Mouse (Mus musculus) liver, adult (tissue): ENCODE measurements around the gene Huwe1.

ENCODE experiments used
- GATA4 ChIP-seq: IDR thresholded peaks from 2 replicates; pipeline ENCODE4 v1.6.1; 2014; ENCODE audit warnings: mild to moderate bottlenecking, low read length; ENCODE audit not compliant: insufficient replicate concordance

Gene Huwe1

DNA sequence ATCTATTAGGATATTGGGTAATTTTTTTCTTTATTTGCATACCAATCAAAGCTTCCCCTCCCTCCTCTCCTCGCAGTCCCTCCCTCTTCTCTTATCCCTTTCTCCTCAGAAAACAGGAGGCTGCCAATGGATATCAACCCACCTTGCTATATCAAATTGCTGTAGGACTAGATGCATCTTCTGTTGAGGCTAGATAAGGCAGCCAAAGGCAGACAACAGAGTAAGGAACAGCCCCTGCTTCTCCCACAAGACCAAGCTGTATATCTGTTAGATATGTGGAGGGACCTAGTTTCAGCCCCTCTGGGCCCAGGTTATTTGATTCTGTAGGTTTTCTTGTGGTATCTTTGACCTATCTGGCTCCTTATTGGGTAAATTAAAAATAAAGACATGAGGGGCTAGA lies 110.1 kb downstream of the Huwe1 start:
- no peak for TF ChIP-seq GATA4

GRCm38 (mm10) chrX:151912267-151912666 lies 111.7 kb downstream of the Huwe1 start:
- TF ChIP-seq GATA4, result no peak

DNA sequence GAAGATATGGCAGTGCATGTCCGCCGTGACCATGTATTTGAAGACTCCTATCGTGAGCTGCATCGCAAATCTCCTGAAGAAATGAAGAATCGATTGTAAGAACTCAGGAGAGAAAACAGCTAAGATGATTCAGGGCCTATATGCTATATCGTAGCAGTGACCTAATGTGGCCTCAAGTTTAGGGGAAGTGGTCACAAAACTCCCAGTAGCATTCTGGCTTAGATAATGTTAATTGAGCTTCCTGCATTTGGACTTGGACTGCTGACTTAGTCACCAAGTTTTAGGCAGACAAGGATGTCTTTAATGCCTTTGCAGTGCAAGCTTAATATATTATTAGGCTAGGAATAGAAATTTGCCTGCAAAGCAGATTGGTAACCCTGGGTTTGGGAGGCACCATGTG lies 128.8 kb downstream of the Huwe1 start:
- TF ChIP-seq GATA4, result no peak

DNA sequence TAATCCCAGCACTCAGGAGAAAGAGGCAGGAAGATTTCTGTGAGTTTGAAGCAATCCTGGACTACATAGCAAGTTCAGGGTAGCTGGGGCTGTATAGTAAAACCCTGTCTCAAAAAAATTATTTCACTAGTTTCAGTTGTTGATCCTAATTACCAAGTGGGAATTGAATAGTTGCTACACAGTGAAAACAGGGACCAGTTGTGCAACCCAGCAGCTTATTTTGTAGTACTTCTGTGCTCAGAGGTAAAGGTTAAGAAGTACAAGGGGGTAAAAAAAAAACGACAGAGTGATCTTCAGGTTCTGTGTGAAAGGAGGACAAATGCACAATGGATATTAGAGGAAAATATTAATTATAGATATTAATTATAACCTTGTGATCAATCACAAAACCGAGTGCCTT lies 138.2 kb downstream of the Huwe1 start:
- no peak for TF ChIP-seq GATA4

DNA sequence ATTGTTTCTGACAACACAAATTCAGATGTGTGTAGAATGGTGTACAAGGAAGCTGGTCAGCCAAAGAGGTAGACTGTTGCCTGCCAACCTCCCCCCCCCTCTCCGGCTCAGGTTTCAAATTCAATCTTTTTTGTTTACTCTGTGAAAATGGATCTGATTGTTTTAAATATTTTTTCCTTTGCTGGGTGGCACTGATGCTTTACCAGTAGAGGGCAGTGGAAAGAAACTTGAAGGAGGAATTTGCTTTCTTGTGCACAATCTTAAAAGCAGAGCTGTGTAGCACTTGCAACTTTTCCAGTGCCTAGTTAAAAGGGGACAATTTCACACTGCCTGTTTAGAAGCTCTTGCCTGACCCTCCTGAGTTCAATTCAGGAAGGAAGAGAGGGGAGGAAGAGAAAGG lies 146.4 kb downstream of the Huwe1 start:
- TF ChIP-seq GATA4, result no peak

- no peak for TF ChIP-seq GATA4
Measured at GRCm38 (mm10) chrX:151947781-151948180, 147.2 kb downstream of the Huwe1 start.

- TF ChIP-seq GATA4, result no peak
Measured at GRCm38 (mm10) chrX:151950231-151950630, 149.6 kb downstream of the Huwe1 start.

GRCm38 (mm10) chrX:151951181-151951580 lies 150.6 kb downstream of the Huwe1 start:
- TF ChIP-seq GATA4, result no peak
